Mouse (Mus musculus): ENCODE measurements at regions not wholly inside any gene's neighbourhood (a gene's known extent, or its start where the extent isn't known, plus 50 kb on each side); places are given as distances from the start of the nearest gene placed in this dataset.

GRCm38 (mm10) chr12:78086016-78086415, 108.0 kb upstream of the Gm6657 start:
- Histone ChIP-seq H3K27me3 (ENCODE audit: control insufficient read depth, insufficient read depth, low read length) (no peaks in the 10 kb centered on the region), H3K9ac (replicated peaks; ENCODE audit: low read depth, low read length) (no peak overlapping the region), H3K4me1 (ENCODE audit: control insufficient read depth, insufficient read depth, low read length) (no peaks in the 10 kb centered on the region), H3K9me3 (ENCODE audit: control insufficient read depth, low read length) (no peaks in the 10 kb centered on the region), H3K27ac (ENCODE audit: low read depth, low read length) (no peak overlapping the region), H3K36me3 (ENCODE audit: control insufficient read depth, insufficient read depth, low read length) (no peaks in the 10 kb centered on the region), H3K4me2 (ENCODE audit: low read depth, low read length) (no peak overlapping the region), H3K4me3 (ENCODE audit: low read depth, low read length) (no peak overlapping the region)
- no peak for ATAC-seq (ENCODE audit: low read depth)
- WGBS = 94% methylated on average over 5 of the region's 5 CpGs

- no peaks in the 10 kb centered on the region for H3K27me3 ChIP-seq (ENCODE audit: control insufficient read depth, insufficient read depth, low read length)
- H3K4me1 ChIP-seq (ENCODE audit: control insufficient read depth, insufficient read depth, low read length) = no peaks in the 10 kb centered on the region
- no peak overlapping the region for H3K9ac ChIP-seq (replicated peaks; ENCODE audit: low read depth, low read length)
- no peaks in the 10 kb centered on the region for H3K36me3 ChIP-seq (ENCODE audit: control insufficient read depth, insufficient read depth, low read length)
- no peak overlapping the region for H3K4me3 ChIP-seq (ENCODE audit: low read depth, low read length)
- no peak overlapping the region for H3K27ac ChIP-seq (ENCODE audit: low read depth, low read length)
- no peak overlapping the region for H3K4me2 ChIP-seq (ENCODE audit: low read depth, low read length)
- no peak for ATAC-seq (ENCODE audit: low read depth)
- 63% methylated on average over 1 of the region's 1 CpGs for WGBS
- no peaks in the 10 kb centered on the region for H3K9me3 ChIP-seq (ENCODE audit: control insufficient read depth, low read length)
These were observed 106.1 kb upstream of the Gm6657 start for GRCm38 (mm10) chr12:78087921-78088320.

- Histone ChIP-seq H3K27ac (ENCODE audit: low read depth, low read length) (no peak overlapping the region), H3K4me2 (ENCODE audit: low read depth, low read length) (no peak overlapping the region), H3K36me3 (ENCODE audit: control insufficient read depth, insufficient read depth, low read length) (no peaks in the 10 kb centered on the region), H3K4me3 (ENCODE audit: low read depth, low read length) (no peak overlapping the region), H3K27me3 (ENCODE audit: control insufficient read depth, insufficient read depth, low read length) (no peaks in the 10 kb centered on the region), H3K4me1 (ENCODE audit: control insufficient read depth, insufficient read depth, low read length) (no peaks in the 10 kb centered on the region), H3K9ac (replicated peaks; ENCODE audit: low read depth, low read length) (no peak overlapping the region), H3K9me3 (ENCODE audit: control insufficient read depth, low read length) (no peaks in the 10 kb centered on the region)
- no peak for ATAC-seq (ENCODE audit: low read depth)
- 87% methylated on average over 4 of the region's 4 CpGs for WGBS
These were observed 99.6 kb upstream of the Gm6657 start for GRCm38 (mm10) chr12:78094471-78094870.

GRCm38 (mm10) chr12:78095352-78095751, 98.7 kb upstream of the Gm6657 start:
- no peaks in the 10 kb centered on the region for H3K4me1 ChIP-seq (ENCODE audit: control insufficient read depth, insufficient read depth, low read length)
- H3K9me3 ChIP-seq (ENCODE audit: control insufficient read depth, low read length) = no peaks in the 10 kb centered on the region
- H3K9ac ChIP-seq (replicated peaks; ENCODE audit: low read depth, low read length) = no peak overlapping the region
- no peak overlapping the region for H3K4me2 ChIP-seq (ENCODE audit: low read depth, low read length)
- ATAC-seq (ENCODE audit: low read depth) = no peak
- 65% methylated on average over 2 of the region's 2 CpGs for WGBS
- no peak overlapping the region for H3K4me3 ChIP-seq (ENCODE audit: low read depth, low read length)
- H3K36me3 ChIP-seq (ENCODE audit: control insufficient read depth, insufficient read depth, low read length) = no peaks in the 10 kb centered on the region
- no peaks in the 10 kb centered on the region for H3K27me3 ChIP-seq (ENCODE audit: control insufficient read depth, insufficient read depth, low read length)
- no peak overlapping the region for H3K27ac ChIP-seq (ENCODE audit: low read depth, low read length)

GRCm38 (mm10) chr12:78095916-78096315, 98.1 kb upstream of the Gm6657 start:
- WGBS = 93% methylated on average over 2 of the region's 2 CpGs
- Histone ChIP-seq H3K9me3 (ENCODE audit: control insufficient read depth, low read length) (no peaks in the 10 kb centered on the region), H3K27ac (ENCODE audit: low read depth, low read length) (no peak overlapping the region), H3K4me1 (ENCODE audit: control insufficient read depth, insufficient read depth, low read length) (no peaks in the 10 kb centered on the region), H3K36me3 (ENCODE audit: control insufficient read depth, insufficient read depth, low read length) (no peaks in the 10 kb centered on the region), H3K27me3 (ENCODE audit: control insufficient read depth, insufficient read depth, low read length) (no peaks in the 10 kb centered on the region), H3K9ac (replicated peaks; ENCODE audit: low read depth, low read length) (no peak overlapping the region), H3K4me3 (ENCODE audit: low read depth, low read length) (no peak overlapping the region), H3K4me2 (ENCODE audit: low read depth, low read length) (no peak overlapping the region)
- no peak for ATAC-seq (ENCODE audit: low read depth)

- Histone ChIP-seq H3K9ac (replicated peaks; ENCODE audit: low read depth, low read length) (no peak overlapping the region), H3K27me3 (ENCODE audit: control insufficient read depth, insufficient read depth, low read length) (no peaks in the 10 kb centered on the region), H3K9me3 (ENCODE audit: control insufficient read depth, low read length) (no peaks in the 10 kb centered on the region), H3K36me3 (ENCODE audit: control insufficient read depth, insufficient read depth, low read length) (no peaks in the 10 kb centered on the region), H3K4me1 (ENCODE audit: control insufficient read depth, insufficient read depth, low read length) (no peaks in the 10 kb centered on the region), H3K4me3 (ENCODE audit: low read depth, low read length) (no peak overlapping the region), H3K27ac (ENCODE audit: low read depth, low read length) (no peak overlapping the region), H3K4me2 (ENCODE audit: low read depth, low read length) (no peak overlapping the region)
- 42% methylated on average over 1 of the region's 1 CpGs for WGBS
- ATAC-seq (ENCODE audit: low read depth) = peak; percentile 41; the same call in 1 of the 2 replicates
These were observed 96.9 kb upstream of the Gm6657 start for GRCm38 (mm10) chr12:78097119-78097518.

GRCm38 (mm10) chr12:78097692-78098091, 96.3 kb upstream of the Gm6657 start:
- no peak for ATAC-seq (ENCODE audit: low read depth)
- H3K27ac ChIP-seq (ENCODE audit: low read depth, low read length) = no peak overlapping the region
- 80% methylated on average over 2 of the region's 2 CpGs for WGBS
- H3K4me3 ChIP-seq (ENCODE audit: low read depth, low read length) = no peak overlapping the region
- H3K9me3 ChIP-seq (ENCODE audit: control insufficient read depth, low read length) = no peaks in the 10 kb centered on the region
- H3K4me1 ChIP-seq (ENCODE audit: control insufficient read depth, insufficient read depth, low read length) = no peaks in the 10 kb centered on the region
- no peaks in the 10 kb centered on the region for H3K27me3 ChIP-seq (ENCODE audit: control insufficient read depth, insufficient read depth, low read length)
- no peak overlapping the region for H3K9ac ChIP-seq (replicated peaks; ENCODE audit: low read depth, low read length)
- H3K4me2 ChIP-seq (ENCODE audit: low read depth, low read length) = no peak overlapping the region
- no peaks in the 10 kb centered on the region for H3K36me3 ChIP-seq (ENCODE audit: control insufficient read depth, insufficient read depth, low read length)

- no peak overlapping the region for H3K9ac ChIP-seq (replicated peaks; ENCODE audit: low read depth, low read length)
- no peak overlapping the region for H3K4me3 ChIP-seq (ENCODE audit: low read depth, low read length)
- H3K27me3 ChIP-seq (ENCODE audit: control insufficient read depth, insufficient read depth, low read length) = no peaks in the 10 kb centered on the region
- no peak for ATAC-seq (ENCODE audit: low read depth)
- H3K9me3 ChIP-seq (ENCODE audit: control insufficient read depth, low read length) = no peaks in the 10 kb centered on the region
- H3K4me2 ChIP-seq (ENCODE audit: low read depth, low read length) = no peak overlapping the region
- H3K36me3 ChIP-seq (ENCODE audit: control insufficient read depth, insufficient read depth, low read length) = no peaks in the 10 kb centered on the region
- WGBS = 60% methylated on average over 9 of the region's 9 CpGs
- no peaks in the 10 kb centered on the region for H3K4me1 ChIP-seq (ENCODE audit: control insufficient read depth, insufficient read depth, low read length)
- H3K27ac ChIP-seq (ENCODE audit: low read depth, low read length) = no peak overlapping the region
These were observed 95.3 kb upstream of the Gm6657 start for GRCm38 (mm10) chr12:78098765-78099194.

GRCm38 (mm10) chr12:78099761-78100160, 94.3 kb upstream of the Gm6657 start:
- Histone ChIP-seq H3K36me3 (ENCODE audit: control insufficient read depth, insufficient read depth, low read length) (no peaks in the 10 kb centered on the region), H3K27ac (ENCODE audit: low read depth, low read length) (no peak overlapping the region), H3K4me3 (ENCODE audit: low read depth, low read length) (no peak overlapping the region), H3K9ac (replicated peaks; ENCODE audit: low read depth, low read length) (no peak overlapping the region), H3K4me2 (ENCODE audit: low read depth, low read length) (no peak overlapping the region), H3K9me3 (ENCODE audit: control insufficient read depth, low read length) (no peaks in the 10 kb centered on the region), H3K4me1 (ENCODE audit: control insufficient read depth, insufficient read depth, low read length) (no peaks in the 10 kb centered on the region), H3K27me3 (ENCODE audit: control insufficient read depth, insufficient read depth, low read length) (no peaks in the 10 kb centered on the region)
- no peak for ATAC-seq (ENCODE audit: low read depth)
- WGBS = 62% methylated on average over 4 of the region's 4 CpGs

- no peak overlapping the region for H3K27ac ChIP-seq (ENCODE audit: low read depth, low read length)
- H3K4me1 ChIP-seq (ENCODE audit: control insufficient read depth, insufficient read depth, low read length) = no peaks in the 10 kb centered on the region
- H3K27me3 ChIP-seq (ENCODE audit: control insufficient read depth, insufficient read depth, low read length) = no peaks in the 10 kb centered on the region
- WGBS = 93% methylated on average over 3 of the region's 3 CpGs
- no peak overlapping the region for H3K9ac ChIP-seq (replicated peaks; ENCODE audit: low read depth, low read length)
- H3K9me3 ChIP-seq (ENCODE audit: control insufficient read depth, low read length) = no peaks in the 10 kb centered on the region
- no peak overlapping the region for H3K4me2 ChIP-seq (ENCODE audit: low read depth, low read length)
- H3K4me3 ChIP-seq (ENCODE audit: low read depth, low read length) = no peak overlapping the region
- no peaks in the 10 kb centered on the region for H3K36me3 ChIP-seq (ENCODE audit: control insufficient read depth, insufficient read depth, low read length)
- ATAC-seq (ENCODE audit: low read depth) = no peak
These were observed 93.3 kb upstream of the Gm6657 start for GRCm38 (mm10) chr12:78100756-78101155.

Data from neural tube, embryonic 14.5 days (tissue).